Mouse (Mus musculus): ENCODE data around the gene Agrn. TPM values are rescaled to one million over a fixed set of nuclear protein-coding genes. Genes with fewer than 3 reads are reported as not detected.

The Agrn gene
- polyA plus RNA-seq (2016; fragmentation: Nextera tagmentation; extraction: Ambion mirVana) = 59.0 and 61.7 TPM in 2 replicates

GRCm38 (mm10) chr4:156197131-156197828 is at the start of gene Agrn:
Gene Agrn, minus strand, starts transcription at chr4:156197488.
- DNase-seq (ENCODE audit: low spot score) = peak; percentile 94
- Histone ChIP-seq H3K9me3 (no peaks in the 10 kb centered on the region), H3K27me3 (replicated peaks; ENCODE audit: low read depth, poor library complexity, severe bottlenecking) (peaks cover 19% of the 10 kb centered on the region), H3K36me3 (replicated peaks) (peaks cover 32% of the 10 kb centered on the region), H3K4me1 (peaks cover 54% of the 10 kb centered on the region), H3K27ac (replicated peaks) (peak within 1 kb of the TSS; percentile 96), H3K4me3 (peak within 1 kb of the TSS; percentile 84)
- 1% methylated on average over 55 of the region's 88 CpGs for WGBS

- Histone ChIP-seq H3K27ac (replicated peaks) (peak overlapping the region; percentile 89), H3K4me1 (peaks cover 21% of the 10 kb centered on the region), H3K36me3 (replicated peaks) (peaks cover 65% of the 10 kb centered on the region), H3K4me3 (peak overlapping the region; percentile 74), H3K27me3 (replicated peaks; ENCODE audit: low read depth, poor library complexity, severe bottlenecking) (no peaks in the 10 kb centered on the region), H3K9me3 (no peaks in the 10 kb centered on the region)
- 24% methylated on average over 58 of the region's 60 CpGs for WGBS
- DNase-seq (ENCODE audit: low spot score) = peak; percentile 54
Measured at GRCm38 (mm10) chr4:156236651-156237447, 39.6 kb upstream of the Agrn start.

GRCm38 (mm10) chr4:156235808-156236533 is 38.7 kb upstream of the Agrn start, which contains the start of gene Noc2l:
Gene Noc2l, plus strand, starts transcription at chr4:156236010.
- H3K9me3 ChIP-seq = no peaks in the 10 kb centered on the region
- H3K36me3 ChIP-seq (replicated peaks) = peaks cover 65% of the 10 kb centered on the region
- DNase-seq (ENCODE audit: low spot score) = peak; percentile 96
- peak within 1 kb of the TSS; percentile 91 for H3K27ac ChIP-seq (replicated peaks)
- no peaks in the 10 kb centered on the region for H3K27me3 ChIP-seq (replicated peaks; ENCODE audit: low read depth, poor library complexity, severe bottlenecking)
- peak within 1 kb of the TSS; percentile 74 for H3K4me3 ChIP-seq
- H3K4me1 ChIP-seq = peaks cover 21% of the 10 kb centered on the region
- under 1% methylated on average over 90 of the region's 90 CpGs for WGBS

- no peaks in the 10 kb centered on the region for H3K9me3 ChIP-seq
- peak overlapping the region; percentile 74 for H3K4me3 ChIP-seq
- peak; percentile 59 for DNase-seq (ENCODE audit: low spot score)
- peak overlapping the region; percentile 89 for H3K27ac ChIP-seq (replicated peaks)
- H3K36me3 ChIP-seq (replicated peaks) = peaks cover 65% of the 10 kb centered on the region
- no peaks in the 10 kb centered on the region for H3K27me3 ChIP-seq (replicated peaks; ENCODE audit: low read depth, poor library complexity, severe bottlenecking)
- H3K4me1 ChIP-seq = peaks cover 21% of the 10 kb centered on the region
- under 1% methylated on average over 15 of the region's 15 CpGs for WGBS
Measured at GRCm38 (mm10) chr4:156235360-156235770, 38.1 kb upstream of the Agrn start.

- DNase-seq (ENCODE audit: low spot score) = peak; percentile 88
- peaks cover 65% of the 10 kb centered on the region for H3K36me3 ChIP-seq (replicated peaks)
- H3K27ac ChIP-seq (replicated peaks) = peak within 1 kb of the TSS; percentile 91
- under 1% methylated on average over 41 of the region's 48 CpGs for WGBS
- H3K9me3 ChIP-seq = no peaks in the 10 kb centered on the region
- peaks cover 21% of the 10 kb centered on the region for H3K4me1 ChIP-seq
- H3K27me3 ChIP-seq (replicated peaks; ENCODE audit: low read depth, poor library complexity, severe bottlenecking) = no peaks in the 10 kb centered on the region
- H3K4me3 ChIP-seq = peak within 1 kb of the TSS; percentile 74
Measured at GRCm38 (mm10) chr4:156234701-156235213, 37.5 kb upstream of the Agrn start, which contains the start of gene Plekhn1. Gene Plekhn1, minus strand, starts transcription at chr4:156234857.

GRCm38 (mm10) chr4:156234021-156234501 is 36.8 kb upstream of the Agrn start:
- peak overlapping the region; percentile 91 for H3K27ac ChIP-seq (replicated peaks)
- peaks cover 21% of the 10 kb centered on the region for H3K4me1 ChIP-seq
- peak overlapping the region; percentile 69 for H3K4me3 ChIP-seq
- no peaks in the 10 kb centered on the region for H3K9me3 ChIP-seq
- 2% methylated on average over 17 of the region's 17 CpGs for WGBS
- H3K36me3 ChIP-seq (replicated peaks) = peaks cover 65% of the 10 kb centered on the region
- DNase-seq (ENCODE audit: low spot score) = peak; percentile 69
- no peaks in the 10 kb centered on the region for H3K27me3 ChIP-seq (replicated peaks; ENCODE audit: low read depth, poor library complexity, severe bottlenecking)

GRCm38 (mm10) chr4:156228393-156229024 is 31.2 kb upstream of the Agrn start:
- Histone ChIP-seq H3K27me3 (replicated peaks; ENCODE audit: low read depth, poor library complexity, severe bottlenecking) (no peaks in the 10 kb centered on the region), H3K27ac (replicated peaks) (peak overlapping the region; percentile 30; the same call in 1 of the 2 replicates), H3K36me3 (replicated peaks) (peaks cover 50% of the 10 kb centered on the region), H3K4me3 (peak overlapping the region; percentile 33), H3K4me1 (peaks cover 16% of the 10 kb centered on the region), H3K9me3 (no peaks in the 10 kb centered on the region)
- no peak for DNase-seq (ENCODE audit: low spot score)
- WGBS = 24% methylated on average over 12 of the region's 12 CpGs

- Histone ChIP-seq H3K27me3 (replicated peaks; ENCODE audit: low read depth, poor library complexity, severe bottlenecking) (no peaks in the 10 kb centered on the region), H3K4me1 (peaks cover 11% of the 10 kb centered on the region), H3K36me3 (replicated peaks) (peaks cover 45% of the 10 kb centered on the region), H3K27ac (replicated peaks) (peak overlapping the region; percentile 30; the same call in 1 of the 2 replicates), H3K9me3 (no peaks in the 10 kb centered on the region), H3K4me3 (peak overlapping the region; percentile 33)
- DNase-seq (ENCODE audit: low spot score) = no peak
- 33% methylated on average over 18 of the region's 18 CpGs for WGBS
Measured at GRCm38 (mm10) chr4:156227752-156228392, 30.6 kb upstream of the Agrn start.

- H3K4me1 ChIP-seq = peaks cover 11% of the 10 kb centered on the region
- no peak overlapping the region for H3K4me3 ChIP-seq
- no peaks in the 10 kb centered on the region for H3K27me3 ChIP-seq (replicated peaks; ENCODE audit: low read depth, poor library complexity, severe bottlenecking)
- H3K9me3 ChIP-seq = no peaks in the 10 kb centered on the region
- no peak for DNase-seq (ENCODE audit: low spot score)
- H3K27ac ChIP-seq (replicated peaks) = no peak overlapping the region
- WGBS = 81% methylated on average over 2 of the region's 2 CpGs
- H3K36me3 ChIP-seq (replicated peaks) = peaks cover 19% of the 10 kb centered on the region
Measured at GRCm38 (mm10) chr4:156224276-156224675, 27.0 kb upstream of the Agrn start.

GRCm38 (mm10) chr4:156219936-156220335 is 22.6 kb upstream of the Agrn start:
- WGBS = 90% methylated on average over 11 of the region's 11 CpGs
- no peak overlapping the region for H3K4me3 ChIP-seq
- H3K27me3 ChIP-seq (replicated peaks; ENCODE audit: low read depth, poor library complexity, severe bottlenecking) = no peaks in the 10 kb centered on the region
- H3K9me3 ChIP-seq = no peaks in the 10 kb centered on the region
- H3K36me3 ChIP-seq (replicated peaks) = peaks cover 10% of the 10 kb centered on the region; the same call in 1 of the 2 replicates
- H3K4me1 ChIP-seq = peaks cover 5% of the 10 kb centered on the region; the same call in 1 of the 2 replicates
- H3K27ac ChIP-seq (replicated peaks) = no peak overlapping the region
- no peak for DNase-seq (ENCODE audit: low spot score)

GRCm38 (mm10) chr4:156217838-156218237 is 20.6 kb upstream of the Agrn start:
- no peak for DNase-seq (ENCODE audit: low spot score)
- Histone ChIP-seq H3K27ac (replicated peaks) (no peak overlapping the region), H3K9me3 (no peaks in the 10 kb centered on the region), H3K36me3 (replicated peaks) (peaks cover 10% of the 10 kb centered on the region; the same call in 1 of the 2 replicates), H3K4me3 (no peak overlapping the region), H3K4me1 (peaks cover 5% of the 10 kb centered on the region; the same call in 1 of the 2 replicates), H3K27me3 (replicated peaks; ENCODE audit: low read depth, poor library complexity, severe bottlenecking) (no peaks in the 10 kb centered on the region)
- WGBS = 82% methylated on average over 16 of the region's 16 CpGs

All from embryonic facial prominence, embryonic 10.5 days (tissue).